Mouse (Mus musculus): Measurements from ENCODE around the gene Syne1. TPM values are rescaled to one million over a fixed set of nuclear protein-coding genes. Genes with fewer than 3 reads are reported as not detected.

Gene Syne1
- polyA plus RNA-seq, 1 experiment = 12.3 TPM

- no peak for TF ChIP-seq CTCF (IDR thresholded peaks at IDR 0.05; ENCODE audit: extremely low read depth, insufficient read depth, insufficient read length, insufficient replicate concordance)
- no peak for DNase-seq (ENCODE audit: low read depth in 1 of 2, low spot score in 2 of 2)
- 77% methylated on average over 1 of the region's 1 CpGs for WGBS
- no peaks in the 10 kb centered on the region for H3K36me3 ChIP-seq (ENCODE audit: control insufficient read depth, insufficient read depth, low read length)
- no peak overlapping the region for H3K27ac ChIP-seq (ENCODE audit: insufficient read depth, low read length)
- no peaks in the 10 kb centered on the region for H3K27me3 ChIP-seq (ENCODE audit: control insufficient read depth, insufficient read depth, low read length)
- H3K4me3 ChIP-seq (ENCODE audit: extremely low read depth, insufficient read depth, insufficient read length) = no peak overlapping the region
- H3K4me1 ChIP-seq (ENCODE audit: control insufficient read depth, insufficient read depth, insufficient read length) = no peaks in the 10 kb centered on the region
Measured at GRCm38 (mm10) chr10:5017148-5017547, 534.1 kb downstream of the Syne1 start.

GRCm38 (mm10) chr10:5014976-5015375, 536.3 kb downstream of the Syne1 start:
- Histone ChIP-seq H3K4me3 (ENCODE audit: extremely low read depth, insufficient read depth, insufficient read length) (no peak overlapping the region), H3K27ac (ENCODE audit: insufficient read depth, low read length) (no peak overlapping the region), H3K36me3 (ENCODE audit: control insufficient read depth, insufficient read depth, low read length) (no peaks in the 10 kb centered on the region), H3K4me1 (ENCODE audit: control insufficient read depth, insufficient read depth, insufficient read length) (no peaks in the 10 kb centered on the region), H3K27me3 (ENCODE audit: control insufficient read depth, insufficient read depth, low read length) (no peaks in the 10 kb centered on the region)
- WGBS = 79% methylated on average over 1 of the region's 1 CpGs
- no peak for TF ChIP-seq POLR2A (IDR thresholded peaks at IDR 0.05; ENCODE audit: low read depth, low read length)
- no peak for TF ChIP-seq CTCF (IDR thresholded peaks at IDR 0.05; ENCODE audit: extremely low read depth, insufficient read depth, insufficient read length, insufficient replicate concordance)
- DNase-seq (ENCODE audit: low read depth in 1 of 2, low spot score in 2 of 2) = no peak

GRCm38 (mm10) chr10:5012004-5012403, 539.3 kb downstream of the Syne1 start:
- no peak for DNase-seq (ENCODE audit: low read depth in 1 of 2, low spot score in 2 of 2)

GRCm38 (mm10) chr10:5008795-5009366, 542.4 kb downstream of the Syne1 start:
- TF ChIP-seq POLR2A (IDR thresholded peaks at IDR 0.05; ENCODE audit: low read depth, low read length) (no peak), CTCF (IDR thresholded peaks at IDR 0.05; ENCODE audit: extremely low read depth, insufficient read depth, insufficient read length, insufficient replicate concordance) (no peak)
- no peak for DNase-seq (ENCODE audit: low read depth in 1 of 2, low spot score in 2 of 2)

More at GRCm38 (mm10) chr10:5012004-5012403, 539.3 kb downstream of the Syne1 start:
- Histone ChIP-seq H3K4me3 (ENCODE audit: extremely low read depth, insufficient read depth, insufficient read length) (no peak overlapping the region), H3K4me1 (ENCODE audit: control insufficient read depth, insufficient read depth, insufficient read length) (no peaks in the 10 kb centered on the region), H3K27me3 (ENCODE audit: control insufficient read depth, insufficient read depth, low read length) (no peaks in the 10 kb centered on the region), H3K27ac (ENCODE audit: insufficient read depth, low read length) (no peak overlapping the region), H3K36me3 (ENCODE audit: control insufficient read depth, insufficient read depth, low read length) (no peaks in the 10 kb centered on the region)
- TF ChIP-seq CTCF (IDR thresholded peaks at IDR 0.05; ENCODE audit: extremely low read depth, insufficient read depth, insufficient read length, insufficient replicate concordance) = no peak
- TF ChIP-seq POLR2A (IDR thresholded peaks at IDR 0.05; ENCODE audit: low read depth, low read length) = no peak

GRCm38 (mm10) chr10:4996592-4996991, 554.7 kb downstream of the Syne1 start:
- no peaks in the 10 kb centered on the region for H3K27me3 ChIP-seq (ENCODE audit: control insufficient read depth, insufficient read depth, low read length)
- H3K36me3 ChIP-seq (ENCODE audit: control insufficient read depth, insufficient read depth, low read length) = no peaks in the 10 kb centered on the region; the same call in 1 of the 2 replicates
- 80% methylated on average over 3 of the region's 3 CpGs for WGBS

More at GRCm38 (mm10) chr10:5008795-5009366, 542.4 kb downstream of the Syne1 start:
- H3K27me3 ChIP-seq (ENCODE audit: control insufficient read depth, insufficient read depth, low read length) = no peaks in the 10 kb centered on the region
- H3K27ac ChIP-seq (ENCODE audit: insufficient read depth, low read length) = no peak overlapping the region
- no peak overlapping the region for H3K4me3 ChIP-seq (ENCODE audit: extremely low read depth, insufficient read depth, insufficient read length)
- 89% methylated on average over 8 of the region's 8 CpGs for WGBS
- no peaks in the 10 kb centered on the region for H3K36me3 ChIP-seq (ENCODE audit: control insufficient read depth, insufficient read depth, low read length)
- H3K4me1 ChIP-seq (ENCODE audit: control insufficient read depth, insufficient read depth, insufficient read length) = no peaks in the 10 kb centered on the region

GRCm38 (mm10) chr10:4993802-4994201, 557.5 kb downstream of the Syne1 start:
- no peak for TF ChIP-seq CTCF (IDR thresholded peaks at IDR 0.05; ENCODE audit: extremely low read depth, insufficient read depth, insufficient read length, insufficient replicate concordance)
- TF ChIP-seq POLR2A (IDR thresholded peaks at IDR 0.05; ENCODE audit: low read depth, low read length) = no peak
- no peaks in the 10 kb centered on the region for H3K36me3 ChIP-seq (ENCODE audit: control insufficient read depth, insufficient read depth, low read length)
- WGBS = 62% methylated on average over 3 of the region's 3 CpGs
- no peak overlapping the region for H3K4me3 ChIP-seq (ENCODE audit: extremely low read depth, insufficient read depth, insufficient read length)
- DNase-seq (ENCODE audit: low read depth in 1 of 2, low spot score in 2 of 2) = no peak
- no peak overlapping the region for H3K27ac ChIP-seq (ENCODE audit: insufficient read depth, low read length)
- no peaks in the 10 kb centered on the region for H3K27me3 ChIP-seq (ENCODE audit: control insufficient read depth, insufficient read depth, low read length)
- peaks cover 1% of the 10 kb centered on the region; the same call in 1 of the 2 replicates for H3K4me1 ChIP-seq (ENCODE audit: control insufficient read depth, insufficient read depth, insufficient read length)

More at GRCm38 (mm10) chr10:4996592-4996991, 554.7 kb downstream of the Syne1 start:
- no peaks in the 10 kb centered on the region for H3K4me1 ChIP-seq (ENCODE audit: control insufficient read depth, insufficient read depth, insufficient read length)
- no peak for DNase-seq (ENCODE audit: low read depth in 1 of 2, low spot score in 2 of 2)
- H3K4me3 ChIP-seq (ENCODE audit: extremely low read depth, insufficient read depth, insufficient read length) = no peak overlapping the region
- H3K27ac ChIP-seq (ENCODE audit: insufficient read depth, low read length) = no peak overlapping the region
- TF ChIP-seq POLR2A (IDR thresholded peaks at IDR 0.05; ENCODE audit: low read depth, low read length) (no peak), CTCF (IDR thresholded peaks at IDR 0.05; ENCODE audit: extremely low read depth, insufficient read depth, insufficient read length, insufficient replicate concordance) (no peak)

- no peaks in the 10 kb centered on the region for H3K27me3 ChIP-seq (ENCODE audit: control insufficient read depth, insufficient read depth, low read length)
- 90% methylated on average over 2 of the region's 2 CpGs for WGBS
- no peak overlapping the region for H3K27ac ChIP-seq (ENCODE audit: insufficient read depth, low read length)
- H3K36me3 ChIP-seq (ENCODE audit: control insufficient read depth, insufficient read depth, low read length) = no peaks in the 10 kb centered on the region
- TF ChIP-seq CTCF (IDR thresholded peaks at IDR 0.05; ENCODE audit: extremely low read depth, insufficient read depth, insufficient read length, insufficient replicate concordance) = no peak
- TF ChIP-seq POLR2A (IDR thresholded peaks at IDR 0.05; ENCODE audit: low read depth, low read length) = no peak
- no peak for DNase-seq (ENCODE audit: low read depth in 1 of 2, low spot score in 2 of 2)
- H3K4me1 ChIP-seq (ENCODE audit: control insufficient read depth, insufficient read depth, insufficient read length) = peaks cover 4% of the 10 kb centered on the region; the same call in 1 of the 2 replicates
- H3K4me3 ChIP-seq (ENCODE audit: extremely low read depth, insufficient read depth, insufficient read length) = no peak overlapping the region
Measured at GRCm38 (mm10) chr10:4983919-4984318, 567.4 kb downstream of the Syne1 start.
